Mouse (Mus musculus): ENCODE results near the gene Sez6. TPM values are rescaled to one million over a fixed set of nuclear protein-coding genes. Genes with fewer than 3 reads are reported as not detected.

Sez6 gene
- polyA plus RNA-seq (2015; fragmentation: Nextera tagmentation; extraction: Ambion mirVana) = 0.42 and 0.84 TPM in 2 replicates

GRCm38 (mm10) chr11:77930751-77931540, at the start of gene Sez6:
Gene Sez6 (plus strand): TSS chr11:77930800.
- H3K4me1 ChIP-seq = peaks cover 23% of the 10 kb centered on the region
- peak within 1 kb of the TSS; percentile 48 for H3K4me3 ChIP-seq
- no peak within 1 kb of the TSS for H3K27ac ChIP-seq
- H3K27me3 ChIP-seq = peaks cover 71% of the 10 kb centered on the region
- under 1% methylated on average over 88 of the region's 94 CpGs for WGBS
- no peaks in the 10 kb centered on the region for H3K36me3 ChIP-seq
- peak within 1 kb of the TSS; percentile 99 for H3K4me2 ChIP-seq
- no peak within 1 kb of the TSS for H3K9ac ChIP-seq
- no peaks in the 10 kb centered on the region for H3K9me3 ChIP-seq
- ATAC-seq (ENCODE audit: insufficient number of reproducible peaks, low FRiP score, low TSS enrichment, low read depth) = peak; percentile 56

- H3K27me3 ChIP-seq = peaks cover 4% of the 10 kb centered on the region; the same call in 1 of the 2 replicates
- no peaks in the 10 kb centered on the region for H3K9me3 ChIP-seq
- H3K9ac ChIP-seq = no peak overlapping the region
- H3K36me3 ChIP-seq = no peaks in the 10 kb centered on the region
- peaks cover 24% of the 10 kb centered on the region for H3K4me1 ChIP-seq
- no peak overlapping the region for H3K4me3 ChIP-seq
- no peak overlapping the region for H3K4me2 ChIP-seq
- 45% methylated on average over 10 of the region's 10 CpGs for WGBS
- ATAC-seq (ENCODE audit: insufficient number of reproducible peaks, low FRiP score, low TSS enrichment, low read depth) = no peak
- H3K27ac ChIP-seq = no peak overlapping the region
Measured at GRCm38 (mm10) chr11:77884524-77885245, 45.9 kb upstream of the Sez6 start.

GRCm38 (mm10) chr11:77885246-77885575, 45.4 kb upstream of the Sez6 start:
- Histone ChIP-seq H3K27me3 (peaks cover 4% of the 10 kb centered on the region; the same call in 1 of the 2 replicates), H3K4me2 (no peak overlapping the region), H3K4me1 (peaks cover 24% of the 10 kb centered on the region), H3K27ac (no peak overlapping the region), H3K9ac (no peak overlapping the region), H3K4me3 (no peak overlapping the region), H3K9me3 (no peaks in the 10 kb centered on the region), H3K36me3 (no peaks in the 10 kb centered on the region)
- WGBS = 59% methylated on average over 8 of the region's 8 CpGs
- ATAC-seq (ENCODE audit: insufficient number of reproducible peaks, low FRiP score, low TSS enrichment, low read depth) = no peak

- Histone ChIP-seq H3K9me3 (no peaks in the 10 kb centered on the region), H3K9ac (no peak overlapping the region), H3K4me2 (no peak overlapping the region), H3K27me3 (peaks cover 4% of the 10 kb centered on the region; the same call in 1 of the 2 replicates), H3K27ac (no peak overlapping the region), H3K4me1 (peaks cover 24% of the 10 kb centered on the region), H3K36me3 (no peaks in the 10 kb centered on the region), H3K4me3 (no peak overlapping the region)
- peak; percentile 46; the same call in 1 of the 2 replicates for ATAC-seq (ENCODE audit: insufficient number of reproducible peaks, low FRiP score, low TSS enrichment, low read depth)
- WGBS = 30% methylated on average over 17 of the region's 17 CpGs
Measured at GRCm38 (mm10) chr11:77887373-77887960, 43.1 kb upstream of the Sez6 start.

- Histone ChIP-seq H3K4me3 (no peak overlapping the region), H3K4me2 (no peak overlapping the region), H3K9me3 (no peaks in the 10 kb centered on the region), H3K27ac (no peak overlapping the region), H3K36me3 (no peaks in the 10 kb centered on the region), H3K4me1 (peaks cover 31% of the 10 kb centered on the region), H3K27me3 (peaks cover 4% of the 10 kb centered on the region; the same call in 1 of the 2 replicates), H3K9ac (no peak overlapping the region)
- WGBS = 87% methylated on average over 5 of the region's 5 CpGs
- ATAC-seq (ENCODE audit: insufficient number of reproducible peaks, low FRiP score, low TSS enrichment, low read depth) = no peak
Measured at GRCm38 (mm10) chr11:77888846-77889245, 41.8 kb upstream of the Sez6 start.

GRCm38 (mm10) chr11:77889484-77889883, 41.1 kb upstream of the Sez6 start:
- H3K9me3 ChIP-seq = no peaks in the 10 kb centered on the region
- no peak for ATAC-seq (ENCODE audit: insufficient number of reproducible peaks, low FRiP score, low TSS enrichment, low read depth)
- H3K4me3 ChIP-seq = no peak overlapping the region
- no peak overlapping the region for H3K27ac ChIP-seq
- no peak overlapping the region for H3K4me2 ChIP-seq
- WGBS = 15% methylated on average over 1 of the region's 2 CpGs
- H3K4me1 ChIP-seq = peaks cover 37% of the 10 kb centered on the region
- H3K36me3 ChIP-seq = no peaks in the 10 kb centered on the region
- H3K27me3 ChIP-seq = peaks cover 4% of the 10 kb centered on the region; the same call in 1 of the 2 replicates
- no peak overlapping the region for H3K9ac ChIP-seq

GRCm38 (mm10) chr11:77890648-77891258, 39.8 kb upstream of the Sez6 start:
- Histone ChIP-seq H3K36me3 (no peaks in the 10 kb centered on the region), H3K4me1 (peaks cover 27% of the 10 kb centered on the region), H3K27ac (no peak overlapping the region), H3K4me3 (no peak overlapping the region), H3K27me3 (peaks cover 8% of the 10 kb centered on the region; the same call in 1 of the 2 replicates), H3K9me3 (no peaks in the 10 kb centered on the region), H3K9ac (no peak overlapping the region), H3K4me2 (no peak overlapping the region)
- ATAC-seq (ENCODE audit: insufficient number of reproducible peaks, low FRiP score, low TSS enrichment, low read depth) = no peak
- WGBS = 62% methylated on average over 2 of the region's 2 CpGs

- WGBS = 21% methylated on average over 5 of the region's 5 CpGs
- ATAC-seq (ENCODE audit: insufficient number of reproducible peaks, low FRiP score, low TSS enrichment, low read depth) = no peak
- H3K27me3 ChIP-seq = peaks cover 23% of the 10 kb centered on the region; the same call in 1 of the 2 replicates
- H3K9me3 ChIP-seq = no peaks in the 10 kb centered on the region
- no peaks in the 10 kb centered on the region for H3K36me3 ChIP-seq
- no peak overlapping the region for H3K4me3 ChIP-seq
- H3K4me2 ChIP-seq = no peak overlapping the region
- no peak overlapping the region for H3K27ac ChIP-seq
- no peak overlapping the region for H3K9ac ChIP-seq
- H3K4me1 ChIP-seq = peaks cover 22% of the 10 kb centered on the region
Measured at GRCm38 (mm10) chr11:77892883-77893282, 37.7 kb upstream of the Sez6 start.

GRCm38 (mm10) chr11:77893283-77893682, 37.3 kb upstream of the Sez6 start:
- Histone ChIP-seq H3K4me2 (no peak overlapping the region), H3K27me3 (peaks cover 24% of the 10 kb centered on the region; the same call in 1 of the 2 replicates), H3K4me1 (peaks cover 22% of the 10 kb centered on the region), H3K4me3 (no peak overlapping the region), H3K27ac (peak overlapping the region; percentile 57; the same call in 1 of the 2 replicates), H3K9me3 (no peaks in the 10 kb centered on the region), H3K36me3 (no peaks in the 10 kb centered on the region), H3K9ac (no peak overlapping the region)
- WGBS = 42% methylated on average over 6 of the region's 6 CpGs
- no peak for ATAC-seq (ENCODE audit: insufficient number of reproducible peaks, low FRiP score, low TSS enrichment, low read depth)

GRCm38 (mm10) chr11:77893787-77894718, 36.5 kb upstream of the Sez6 start, which contains the start of gene Pipox:
Gene Pipox (minus strand): TSS chr11:77894096.
- Histone ChIP-seq H3K4me1 (peaks cover 22% of the 10 kb centered on the region), H3K36me3 (no peaks in the 10 kb centered on the region), H3K4me3 (no peak within 1 kb of the TSS), H3K27me3 (peaks cover 29% of the 10 kb centered on the region; the same call in 1 of the 2 replicates), H3K27ac (peak within 1 kb of the TSS; percentile 57), H3K9me3 (no peaks in the 10 kb centered on the region), H3K9ac (no peak within 1 kb of the TSS), H3K4me2 (no peak within 1 kb of the TSS)
- ATAC-seq (ENCODE audit: insufficient number of reproducible peaks, low FRiP score, low TSS enrichment, low read depth) = 0 out of 2 replicates have a peak, but pooled peaks have one; percentile 44
- 19% methylated on average over 11 of the region's 11 CpGs for WGBS

All from limb, embryonic 15.5 days (tissue).